Mouse (Mus musculus) adrenal gland, postnatal 14 days (tissue): ENCODE data around the gene Krt81. TPM values are rescaled to one million over a fixed set of nuclear protein-coding genes. Genes with fewer than 3 reads are reported as not detected.

ENCODE experiments used
- DNase-seq: peaks from one replicate; pipeline ENCODE4 v3.0.0; 2021; ENCODE audit warnings: mixed read lengths
- long read RNA-seq, 2 experiments: library from polyadenylated mRNA; stranded (forward); transcript quantifications; one replicate each; pipeline ENCODE4 v2.0.0; 2021
- total RNA-seq: library from RNA; stranded (reverse); gene quantifications from 2 replicates; pipeline ENCODE4 v1.2.3, GENCODE M21; 2021

Gene Krt81
- total RNA-seq: not detected in 2 replicates
- long read RNA-seq, experiment 1: 0 reads
- long read RNA-seq, experiment 2: 0 reads

DNA sequence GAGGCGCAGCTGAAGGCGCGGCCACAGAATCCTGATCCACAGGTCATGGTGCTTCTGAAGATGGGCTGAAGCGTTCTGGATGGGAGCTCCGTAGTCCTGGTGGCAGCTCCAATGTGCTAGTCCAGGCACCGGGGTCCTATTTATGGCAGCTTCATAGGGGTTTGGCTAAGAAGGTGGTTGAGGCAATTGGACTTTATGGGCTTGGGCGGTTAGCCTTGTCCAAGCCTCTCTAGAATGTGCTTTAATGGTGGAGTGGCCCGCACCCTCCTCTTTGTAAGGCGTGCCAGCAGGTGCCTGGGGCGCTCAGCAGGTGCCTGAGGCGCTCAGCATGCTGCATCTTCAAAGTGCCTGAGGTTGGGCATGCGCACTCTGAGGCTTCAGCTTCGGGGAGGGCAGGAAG lies at the start of gene Krt81:
Krt81 (minus strand) TSS at position 101 of the 400 bp plus-strand sequence.
- DNase-seq: no peak

- DNase-seq: no peak
Measured at GRCm38 (mm10) chr15:101508247-101508646, 44.7 kb upstream of the Krt81 start.

DNA sequence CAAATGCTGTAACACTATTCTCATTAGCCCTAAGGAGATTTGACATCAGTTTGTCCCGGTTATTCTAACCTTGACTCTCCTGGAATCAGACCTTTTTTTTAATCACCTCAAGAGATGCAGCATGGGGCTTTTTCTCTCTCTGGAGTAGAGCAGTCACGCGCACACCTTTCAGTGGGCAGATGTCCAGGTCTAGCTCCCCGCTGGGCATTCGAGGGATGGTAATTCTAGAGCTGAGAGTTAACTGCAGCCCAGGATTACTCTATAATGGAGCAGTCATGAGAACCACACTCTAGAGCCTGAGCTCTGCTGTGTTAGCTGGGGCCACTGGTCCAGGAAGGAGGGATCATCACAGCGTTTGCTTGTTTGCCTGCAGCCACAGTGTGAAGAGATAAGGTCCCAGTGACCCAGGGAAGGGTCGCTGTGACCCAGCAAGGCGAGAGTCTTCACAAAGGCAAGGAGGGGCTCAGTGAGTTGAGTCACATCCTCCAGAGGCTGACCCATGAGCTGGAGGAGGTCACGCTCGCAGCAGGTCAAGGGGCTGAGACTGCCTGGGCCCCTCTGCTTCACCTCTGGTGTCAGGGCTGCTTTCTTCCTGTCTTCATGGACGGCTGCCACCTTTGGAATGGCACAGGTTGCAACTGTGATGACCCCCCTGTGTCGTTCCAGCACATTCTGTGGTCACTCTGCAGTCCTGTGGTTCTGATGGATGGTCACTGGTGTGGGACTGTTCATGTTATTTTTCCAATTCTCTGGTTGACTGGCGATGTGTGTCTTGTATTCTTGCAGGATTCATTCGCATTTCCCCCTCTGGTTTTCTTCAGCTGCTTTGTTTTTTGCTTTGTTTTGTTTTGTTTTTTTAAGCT lies 43.6 kb upstream of the Krt81 start:
- DNase-seq: no peak

- DNase-seq: peak; percentile 82
Measured at GRCm38 (mm10) chr15:101497181-101497580, 33.6 kb upstream of the Krt81 start.

DNA sequence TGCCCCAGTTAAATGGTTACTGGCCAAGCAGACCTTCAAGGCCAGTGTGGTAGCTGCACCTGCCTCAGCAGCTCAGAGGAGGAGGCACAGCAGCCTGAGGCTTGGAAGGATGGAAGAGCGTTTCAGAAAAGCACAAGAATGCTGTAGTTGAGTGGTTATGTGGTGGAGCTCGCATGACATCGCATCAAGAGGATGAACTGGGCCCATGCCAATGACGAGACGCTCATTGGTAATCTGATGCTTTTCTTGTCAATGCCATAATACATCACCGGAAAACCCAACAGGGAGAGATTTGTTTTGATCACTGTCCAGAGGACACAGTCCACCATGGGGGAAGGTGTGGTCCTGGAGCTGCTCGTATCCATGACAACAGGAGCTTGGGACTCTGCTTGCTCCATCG lies 31.7 kb upstream of the Krt81 start:
- no peak for DNase-seq

- DNase-seq: no peak
Measured at GRCm38 (mm10) chr15:101494203-101494602, 30.7 kb upstream of the Krt81 start.

- DNase-seq: no peak
Measured at GRCm38 (mm10) chr15:101493713-101494112, 30.2 kb upstream of the Krt81 start.

DNA sequence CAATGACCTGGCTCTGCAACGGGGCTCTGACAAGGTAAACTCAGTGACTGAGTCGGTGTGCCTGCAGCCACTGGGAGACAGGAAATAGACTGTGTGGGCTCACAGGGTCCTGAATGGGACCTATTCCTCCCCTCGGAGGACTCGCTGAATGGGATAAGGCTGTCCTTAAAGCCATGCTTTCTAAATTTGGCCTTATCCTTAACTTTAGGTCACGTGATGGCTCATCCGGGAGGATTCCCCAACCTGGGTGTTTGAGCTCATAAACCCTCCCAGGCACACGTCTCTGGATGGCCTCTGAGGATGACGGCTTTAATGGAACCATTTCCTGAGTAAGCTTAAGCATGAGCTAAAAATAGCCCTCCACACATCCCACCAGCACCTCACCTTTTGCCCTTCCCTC lies 29.2 kb upstream of the Krt81 start:
- no peak for DNase-seq

DNA sequence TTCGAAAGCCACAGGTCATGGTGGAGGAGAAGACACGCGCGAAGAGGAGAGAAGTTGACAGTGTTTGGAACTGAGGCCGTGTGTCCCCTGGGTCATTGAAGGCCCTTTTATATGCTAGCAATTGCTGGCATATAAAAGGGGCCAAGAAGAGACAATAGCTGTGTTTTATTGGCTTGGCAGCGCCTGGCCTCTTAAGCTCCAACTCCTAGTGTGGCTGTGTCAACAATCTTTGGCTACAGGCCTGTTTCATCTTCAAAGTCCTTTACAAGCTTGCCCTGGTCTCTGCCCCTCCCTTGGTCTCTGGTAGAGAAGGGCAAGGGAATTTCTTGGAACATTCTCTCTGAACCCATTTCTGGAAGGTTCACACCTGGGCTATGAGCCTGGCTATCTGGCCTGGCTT lies 27.9 kb upstream of the Krt81 start, which contains the start of gene Krt83:
Krt83 (minus strand) TSS at position 82 of the 400 bp plus-strand sequence.
- no peak for DNase-seq

- DNase-seq: no peak
Measured at GRCm38 (mm10) chr15:101485911-101486635, 22.5 kb upstream of the Krt81 start.

DNA sequence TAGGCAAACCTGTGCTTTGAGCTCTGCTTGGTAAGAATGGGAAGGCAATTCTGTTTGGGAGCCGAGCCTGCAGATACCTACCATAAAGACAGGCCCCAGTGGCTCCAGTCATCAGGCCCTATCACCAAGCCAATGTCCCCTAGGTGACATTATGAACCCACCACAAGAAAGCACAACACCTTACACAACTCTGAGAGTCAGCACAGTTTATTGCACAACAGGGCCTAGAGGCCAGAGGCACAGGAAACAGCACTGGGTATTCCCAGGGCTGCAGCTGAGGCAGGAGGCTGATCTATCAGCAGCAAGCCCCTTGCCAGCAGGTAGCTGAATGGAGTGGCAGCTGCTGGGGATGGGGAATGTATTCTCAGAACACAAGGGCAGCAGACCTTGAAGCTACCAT lies 21.4 kb upstream of the Krt81 start:
- no peak for DNase-seq

DNA sequence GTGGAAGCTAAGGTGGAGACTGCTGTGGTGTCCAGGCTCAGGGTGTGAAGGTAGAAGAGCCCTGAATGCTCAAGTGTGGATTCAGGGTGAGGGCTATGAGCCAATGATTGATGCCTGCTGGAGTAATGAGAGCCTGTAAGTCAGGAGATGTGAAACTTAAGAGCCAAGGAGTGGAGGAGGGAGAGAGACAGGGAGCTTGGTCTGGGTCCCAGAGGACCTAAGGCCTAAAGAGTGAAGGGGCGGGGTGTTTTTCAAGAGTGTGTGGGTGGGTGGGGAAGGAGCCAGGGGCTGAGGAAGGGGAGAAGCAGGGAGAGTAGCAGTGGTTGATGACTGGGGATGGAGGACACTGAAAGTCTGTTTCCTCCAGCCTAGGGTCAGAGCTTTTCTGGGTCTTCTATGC lies 20.1 kb upstream of the Krt81 start:
- no peak for DNase-seq

DNA sequence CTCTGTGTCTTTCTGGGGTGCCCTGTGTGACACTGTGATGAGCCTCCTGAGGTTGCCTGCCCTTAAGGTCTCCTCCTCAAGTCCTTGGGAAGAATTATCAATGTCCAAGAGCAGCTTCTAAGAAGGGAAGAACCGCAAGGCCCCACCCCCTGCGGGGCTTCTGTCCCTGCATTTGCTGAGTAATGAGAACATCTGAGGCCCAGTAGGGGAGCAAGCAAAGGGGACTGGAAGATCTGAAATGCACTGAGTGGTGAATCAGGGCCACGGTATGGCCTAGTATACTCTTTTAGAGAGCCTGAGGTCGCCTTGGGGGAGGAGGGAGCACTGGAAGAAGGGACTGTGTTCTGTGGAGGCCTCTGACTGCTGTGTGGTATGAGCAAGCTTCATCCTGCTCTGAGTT lies 18.5 kb upstream of the Krt81 start:
- DNase-seq: no peak

GRCm38 (mm10) chr15:101479666-101480060 lies 16.1 kb upstream of the Krt81 start:
- DNase-seq: no peak

GRCm38 (mm10) chr15:101479007-101479665 lies 15.6 kb upstream of the Krt81 start:
- peak; percentile 74 for DNase-seq

DNA sequence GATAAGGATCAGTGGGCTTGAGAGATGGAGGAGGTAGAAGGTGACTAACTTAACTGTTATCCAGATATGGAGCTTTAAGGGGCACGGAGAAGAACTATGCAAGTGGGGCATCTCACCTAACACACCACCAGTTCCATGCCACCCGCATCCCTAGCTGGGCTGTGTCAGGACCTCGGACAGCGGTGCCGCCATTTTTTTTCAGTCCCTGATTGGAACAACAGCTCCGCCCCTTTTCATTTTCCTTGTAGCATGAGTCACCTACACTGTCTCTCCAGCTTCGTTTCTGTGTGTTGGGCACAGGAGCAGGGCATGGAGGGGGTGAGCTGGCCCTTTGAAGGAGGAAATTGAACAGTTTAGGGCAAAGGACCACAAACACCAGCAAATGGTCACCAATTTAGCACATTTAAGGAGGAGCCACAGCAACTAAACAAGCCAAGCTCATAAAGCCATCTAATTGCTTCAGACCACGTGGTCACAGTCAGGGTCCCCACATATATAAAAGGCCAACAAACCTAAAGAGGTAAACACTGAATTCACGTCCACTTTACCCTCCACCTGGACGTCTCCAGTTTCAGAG lies 9.5 kb upstream of the Krt81 start, which contains the start of gene Krt86:
Krt86 (plus strand) TSS at position 527 of the 577 bp plus-strand sequence.
- peak; percentile 77 for DNase-seq

DNA sequence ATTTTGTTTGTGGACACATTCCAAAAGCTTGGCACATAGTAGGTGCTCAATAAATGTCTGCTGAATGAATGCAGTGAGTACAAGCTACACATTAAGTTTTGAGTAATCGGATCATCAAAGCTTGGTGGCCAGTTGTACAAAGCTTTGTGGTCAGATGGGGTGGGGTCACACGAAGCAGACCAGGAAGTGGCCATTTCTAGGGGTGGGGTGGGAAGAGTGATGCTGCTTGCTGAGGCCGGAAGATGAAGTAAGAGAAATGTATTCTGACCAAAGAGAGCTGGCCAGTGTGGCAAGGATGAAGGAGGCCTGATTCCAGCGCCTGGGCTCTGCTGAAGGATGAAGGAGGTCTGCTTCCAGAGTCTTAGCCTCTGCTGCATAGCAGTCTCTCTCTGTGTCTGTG lies 5.5 kb upstream of the Krt81 start:
- DNase-seq: no peak

GRCm38 (mm10) chr15:101459283-101459682 lies 4.3 kb downstream of the Krt81 start:
- peak; percentile 11 for DNase-seq

GRCm38 (mm10) chr15:101458361-101458930 lies 5.1 kb downstream of the Krt81 start:
- DNase-seq: peak; percentile 42

GRCm38 (mm10) chr15:101455891-101456290 lies 7.7 kb downstream of the Krt81 start:
- no peak for DNase-seq

DNA sequence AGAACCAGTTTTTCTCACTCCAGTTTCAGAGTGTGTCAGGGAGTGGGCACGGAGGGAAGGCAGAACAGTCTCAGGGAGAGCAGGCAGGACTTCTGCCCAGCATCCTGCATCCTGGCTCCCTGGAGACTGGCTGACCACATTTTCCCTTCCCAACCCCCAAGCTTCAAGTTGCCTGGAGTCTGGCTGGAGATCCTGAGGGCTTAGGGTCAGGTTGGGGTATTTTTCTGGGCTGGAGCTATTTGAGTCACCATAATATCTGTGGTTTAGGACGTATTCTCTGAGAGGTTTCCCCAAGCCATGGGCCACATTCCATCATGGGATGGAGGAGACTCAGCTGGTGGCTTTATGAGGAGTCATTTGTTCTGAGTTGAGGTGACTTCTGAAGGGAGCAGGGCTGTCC lies 8.3 kb downstream of the Krt81 start:
- DNase-seq: no peak

DNA sequence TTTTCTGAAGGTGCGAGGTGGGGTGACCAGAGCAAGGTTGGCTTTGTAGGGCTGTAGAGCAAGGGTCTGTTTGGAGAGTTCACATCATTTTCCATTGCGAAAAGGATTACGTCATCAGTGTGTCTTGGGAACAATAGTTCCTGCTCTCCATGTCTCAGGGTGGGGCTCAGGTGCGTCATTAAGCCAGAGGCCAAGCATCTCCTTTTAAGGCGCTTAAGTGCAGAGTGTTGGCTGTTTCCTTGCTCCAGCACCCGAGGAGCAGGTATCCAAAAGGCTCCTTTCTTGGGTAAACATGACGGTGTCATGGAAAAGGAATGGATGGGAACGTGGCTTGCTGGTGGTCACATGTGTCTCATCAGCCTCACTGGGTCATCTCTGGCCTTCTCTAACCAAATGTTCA lies 8.8 kb downstream of the Krt81 start:
- no peak for DNase-seq
